Mouse (Mus musculus) colon, adult 2 months (tissue): Measurements from ENCODE around the gene Ggps1. TPM values are rescaled to one million over a fixed set of nuclear protein-coding genes. Genes with fewer than 3 reads are reported as not detected.

ENCODE experiments used
- polyA plus RNA-seq: library from polyadenylated mRNA; depleted of rRNA; stranded (reverse); fragments of >200 nt; gene quantifications from 2 replicates; pipeline ENCODE4 v1.2.3, GENCODE M21; 2012; rRNA removed

Ggps1 gene
- polyA plus RNA-seq, result 3.7 and 6.1 TPM in 2 replicates

DNA sequence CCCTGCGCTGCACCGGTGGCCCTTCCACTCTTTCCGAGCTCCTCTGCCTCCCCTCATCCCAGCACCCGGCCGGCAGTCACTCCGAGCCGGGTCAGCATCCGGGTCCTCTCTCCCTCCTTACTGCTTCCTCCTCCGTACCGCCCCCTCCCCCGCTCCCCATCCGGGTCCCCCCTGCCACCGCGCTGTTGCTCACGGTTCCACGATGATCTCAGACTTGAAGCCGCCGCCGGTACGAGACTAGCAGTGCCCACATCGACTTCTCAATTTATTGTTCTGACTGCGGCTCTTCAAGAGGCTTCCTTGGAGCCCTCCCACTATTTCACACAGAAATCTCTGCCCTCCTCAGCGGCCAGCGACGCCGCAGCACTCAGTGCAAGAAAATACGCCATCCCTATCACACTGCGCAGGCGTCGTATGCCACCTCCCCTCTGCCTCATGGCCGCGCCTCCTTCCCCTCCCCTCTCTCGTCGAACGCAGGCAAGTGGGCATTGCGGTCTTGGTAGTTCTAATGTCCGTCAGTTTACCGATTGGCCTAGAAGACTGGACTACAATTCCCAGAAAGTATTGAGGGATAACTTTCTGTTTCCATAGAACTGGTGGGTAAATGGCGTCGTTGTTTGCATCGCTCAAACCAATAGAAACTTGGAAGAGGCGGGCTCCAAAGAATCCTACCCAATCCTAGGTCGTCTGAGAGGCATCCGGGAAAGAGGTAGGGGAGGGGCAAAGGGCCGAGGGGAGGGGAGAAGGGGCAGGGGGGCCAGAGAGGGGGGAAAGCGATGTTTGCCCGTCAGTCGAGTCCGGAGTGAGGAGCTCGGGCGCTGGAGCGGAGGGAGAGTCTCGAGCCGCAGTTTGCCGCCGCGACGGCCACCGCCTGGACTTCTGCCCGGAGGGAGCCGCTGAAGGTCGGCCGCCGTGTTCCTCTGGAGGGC, at the start of gene Ggps1, which contains the start of gene Arid4b:
Gene Ggps1 (minus strand): TSS at position 476 of the 929 bp plus-strand sequence.
Gene Arid4b (plus strand): TSS at position 220 of the 929 bp plus-strand sequence.

DNA sequence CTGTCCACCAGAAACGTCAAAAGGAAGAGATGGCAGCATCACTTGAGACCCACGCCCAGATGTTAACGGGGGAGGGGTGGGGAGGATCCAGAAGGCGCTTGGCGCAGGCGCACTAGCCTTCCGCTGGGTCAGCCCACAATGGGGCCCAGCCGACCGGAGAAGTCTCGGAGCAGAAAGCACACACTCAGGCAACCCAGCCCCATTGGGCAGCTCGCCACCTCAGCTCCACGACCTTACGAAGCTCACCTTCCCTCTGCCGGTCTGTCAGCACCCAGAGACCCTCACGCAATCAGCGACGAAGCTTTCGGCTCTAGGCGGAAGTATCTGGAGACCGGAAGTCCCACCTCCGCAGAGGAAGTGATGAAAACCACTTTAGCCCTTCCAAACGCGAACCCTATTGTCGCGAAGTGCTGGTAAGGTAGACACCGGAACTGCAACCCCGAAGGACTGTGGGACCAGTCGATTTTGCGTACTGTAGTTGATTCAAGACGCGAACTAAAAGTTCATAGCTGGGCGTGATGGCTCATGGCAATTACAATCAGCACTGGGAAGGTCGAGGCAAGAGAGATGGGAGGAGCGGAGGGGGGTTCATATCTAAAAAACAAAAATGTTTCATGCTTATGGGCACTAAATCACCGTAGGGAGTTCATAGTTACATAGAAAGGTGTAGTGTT, 23.9 kb downstream of the Ggps1 start, which contains the start of gene Tbce:
Gene Tbce (minus strand): TSS at position 347 of the 674 bp plus-strand sequence.

Other genes with a start within 250 kb of the Ggps1 start
- 86.7 and 108 TPM in 2 replicates for gene B3galnt2, start 109.0 kb downstream of the Ggps1 start, polyA plus RNA-seq
- 8.3 and 9.6 TPM in 2 replicates for gene Tbce, start 23.9 kb downstream of the Ggps1 start, polyA plus RNA-seq
- gene Arid4b, start 256 bp downstream of the Ggps1 start, polyA plus RNA-seq, result 2.7 and 3.9 TPM in 2 replicates